In the genomic region with DNA sequence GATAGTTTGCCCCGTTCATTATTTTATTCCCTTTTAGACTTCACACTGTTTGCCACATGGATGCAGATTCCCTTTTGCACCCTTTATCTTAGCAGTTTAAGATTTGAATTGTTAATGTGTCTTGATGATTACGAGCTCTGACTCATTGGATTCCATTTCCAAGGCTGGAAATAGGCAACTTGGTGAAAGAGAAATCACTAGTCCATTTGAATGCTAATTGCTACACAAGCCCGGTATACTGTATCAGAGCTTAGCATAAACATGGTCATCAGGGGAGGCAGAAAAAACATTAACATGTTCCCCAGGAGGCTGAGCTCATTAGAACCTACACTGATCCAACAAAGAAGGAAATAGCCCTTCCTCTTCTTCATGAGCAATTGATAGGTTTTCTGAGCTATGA, we compare ENCODE assay signal across 29 mouse cellular contexts.
DNase-seq lines count a peak whose midpoint lies in the region; ATAC-seq lines count a peak whose summit lies in the region.
"Had no signal": no experiment of that assay in that cellular context is flagged by ENCODE, and none has a peak within 500 bp of the region (broad histone marks: within the 10 kb centered on the region; RNA-seq: fewer than 3 reads in every experiment).

No protein-coding gene starts in this region.

- H3K9me3 ChIP-seq in forebrain, embryonic 12.5 days: no peaks in the 10 kb centered on the region
- H3K9me3 ChIP-seq in forebrain, embryonic 11.5 days (ENCODE audit: control insufficient read depth, low read length): no peaks in the 10 kb centered on the region
- H3K9me3 ChIP-seq in hindbrain, embryonic 13.5 days: no peaks in the 10 kb centered on the region
- no peaks in the 10 kb centered on the region for H3K9me3 ChIP-seq in hindbrain, embryonic 14.5 days (ENCODE audit: control insufficient read depth, low read length)
- H3K9me3 ChIP-seq in forebrain, embryonic 16.5 days (ENCODE audit: control insufficient read depth, low read length): no peaks in the 10 kb centered on the region
- no peaks in the 10 kb centered on the region for H3K9me3 ChIP-seq in limb, embryonic 10.5 days (replicated peaks)
- H3K9me3 ChIP-seq: embryonic facial prominence, embryonic 10.5 days; embryonic facial prominence, embryonic 13.5 days; heart, embryonic 12.5 days; heart, embryonic 15.5 days; hindbrain, embryonic 10.5 days; hindbrain, embryonic 15.5 days had no signal

- no peak for DNase-seq in forebrain, embryonic 11.5 days (ENCODE audit: low spot score)
- no peak for DNase-seq in hindbrain, embryonic 14.5 days (ENCODE audit: low spot score)
- DNase-seq in brain, adult 2 months (ENCODE audit: low read depth, low spot score): peak; percentile 16
- DNase-seq in limb, embryonic 10.5 days (ENCODE audit: low spot score): no peak
- DNase-seq in T-cell, adult 2 months (ENCODE audit: low spot score): no peak
- DNase-seq: adrenal gland, postnatal 10 days; adrenal gland, postnatal 36 days; cerebellum, adult 11-12 months; cerebellum, adult 8-10 months; cerebellum, postnatal 10 days; cerebellum, postnatal 36 days; embryo, embryonic 11 days; gastrocnemius, postnatal 25 days; heart, adult 18-20 months; heart, postnatal 10 days; heart, postnatal 36 days had no signal

- WGBS in forebrain, embryonic 12.5 days: 33% methylated on average over 3 of the region's 3 CpGs
- 55% methylated on average over 3 of the region's 3 CpGs for WGBS in forebrain, embryonic 11.5 days
- 46% methylated on average over 3 of the region's 3 CpGs for WGBS in hindbrain, embryonic 13.5 days
- 47% methylated on average over 3 of the region's 3 CpGs for WGBS in hindbrain, embryonic 14.5 days
- 10% methylated on average over 3 of the region's 3 CpGs for WGBS in forebrain, embryonic 16.5 days
- 72% methylated on average over 3 of the region's 3 CpGs for WGBS in limb, embryonic 10.5 days

- H3K4me1 ChIP-seq in forebrain, embryonic 12.5 days: 0 out of 2 replicates have a peak, but pooled peaks cover 6% of the 10 kb centered on the region
- H3K4me1 ChIP-seq in forebrain, embryonic 11.5 days (replicated peaks; ENCODE audit: control insufficient read depth, insufficient read depth, low read length): no peaks in the 10 kb centered on the region
- 0 out of 2 replicates have a peak, but pooled peaks cover 3% of the 10 kb centered on the region for H3K4me1 ChIP-seq in hindbrain, embryonic 13.5 days (replicated peaks)
- H3K4me1 ChIP-seq in hindbrain, embryonic 14.5 days (replicated peaks; ENCODE audit: control insufficient read depth, insufficient read depth, low read length): no peaks in the 10 kb centered on the region; the same call in 1 of the 2 replicates
- peaks cover 2% of the 10 kb centered on the region for H3K4me1 ChIP-seq in forebrain, embryonic 16.5 days (replicated peaks; ENCODE audit: control insufficient read depth, insufficient read depth, low read length)
- no peaks in the 10 kb centered on the region for H3K4me1 ChIP-seq in limb, embryonic 10.5 days
- H3K4me1 ChIP-seq: embryonic facial prominence, embryonic 13.5 days; heart, embryonic 12.5 days; heart, embryonic 15.5 days; hindbrain, embryonic 10.5 days had no signal

- no peaks in the 10 kb centered on the region for H3K27me3 ChIP-seq in forebrain, embryonic 12.5 days
- no peaks in the 10 kb centered on the region for H3K27me3 ChIP-seq in forebrain, embryonic 11.5 days (ENCODE audit: control insufficient read depth, insufficient read depth, low read length)
- H3K27me3 ChIP-seq in hindbrain, embryonic 13.5 days: no peaks in the 10 kb centered on the region
- H3K27me3 ChIP-seq in hindbrain, embryonic 14.5 days (ENCODE audit: control insufficient read depth, insufficient read depth, low read length): no peaks in the 10 kb centered on the region
- H3K27me3 ChIP-seq in forebrain, embryonic 16.5 days (replicated peaks; ENCODE audit: control insufficient read depth, insufficient read depth, low read length): no peaks in the 10 kb centered on the region
- no peaks in the 10 kb centered on the region for H3K27me3 ChIP-seq in limb, embryonic 10.5 days (ENCODE audit: low read depth, poor library complexity, severe bottlenecking)
- H3K27me3 ChIP-seq: embryonic facial prominence, embryonic 13.5 days; heart, embryonic 12.5 days; heart, embryonic 15.5 days; hindbrain, embryonic 15.5 days; Patski had no signal

- H3K4me3 ChIP-seq in forebrain, embryonic 12.5 days (replicated peaks): no peak overlapping the region
- no peak overlapping the region for H3K4me3 ChIP-seq in forebrain, embryonic 11.5 days (ENCODE audit: low read depth, low read length)
- no peak overlapping the region for H3K4me3 ChIP-seq in hindbrain, embryonic 13.5 days
- no peak overlapping the region for H3K4me3 ChIP-seq in hindbrain, embryonic 14.5 days (replicated peaks; ENCODE audit: low read length)
- H3K4me3 ChIP-seq in forebrain, embryonic 16.5 days (replicated peaks; ENCODE audit: low read length): no peak overlapping the region
- no peak overlapping the region for H3K4me3 ChIP-seq in limb, embryonic 10.5 days
- H3K4me3 ChIP-seq: embryonic facial prominence, embryonic 10.5 days; embryonic facial prominence, embryonic 13.5 days; erythroblast, embryonic 14.5 days; heart, embryonic 12.5 days; heart, embryonic 15.5 days; hindbrain, embryonic 10.5 days; hindbrain, embryonic 15.5 days had no signal

- H3K36me3 ChIP-seq in forebrain, embryonic 12.5 days (replicated peaks): no peaks in the 10 kb centered on the region
- H3K36me3 ChIP-seq in forebrain, embryonic 11.5 days (ENCODE audit: control insufficient read depth, insufficient read depth, low read length): no peaks in the 10 kb centered on the region
- H3K36me3 ChIP-seq in hindbrain, embryonic 13.5 days: no peaks in the 10 kb centered on the region
- no peaks in the 10 kb centered on the region for H3K36me3 ChIP-seq in hindbrain, embryonic 14.5 days (replicated peaks; ENCODE audit: control insufficient read depth, insufficient read depth)
- H3K36me3 ChIP-seq in forebrain, embryonic 16.5 days (ENCODE audit: control insufficient read depth, insufficient read depth): no peaks in the 10 kb centered on the region
- no peaks in the 10 kb centered on the region for H3K36me3 ChIP-seq in limb, embryonic 10.5 days
- H3K36me3 ChIP-seq: embryonic facial prominence, embryonic 10.5 days; embryonic facial prominence, embryonic 13.5 days; heart, embryonic 12.5 days; heart, embryonic 15.5 days; hindbrain, embryonic 10.5 days; hindbrain, embryonic 15.5 days had no signal

- H3K27ac ChIP-seq in forebrain, embryonic 12.5 days: no peak overlapping the region
- no peak overlapping the region for H3K27ac ChIP-seq in forebrain, embryonic 11.5 days (ENCODE audit: low read depth, low read length)
- H3K27ac ChIP-seq in hindbrain, embryonic 13.5 days: 0 out of 2 replicates have a peak overlapping the region, but pooled peaks have one; percentile 35
- no peak overlapping the region for H3K27ac ChIP-seq in hindbrain, embryonic 14.5 days
- no peak overlapping the region for H3K27ac ChIP-seq in forebrain, embryonic 16.5 days (ENCODE audit: low read length)
- no peak overlapping the region for H3K27ac ChIP-seq in limb, embryonic 10.5 days
- H3K27ac ChIP-seq: embryonic facial prominence, embryonic 10.5 days; embryonic facial prominence, embryonic 13.5 days; heart, embryonic 15.5 days; hindbrain, embryonic 10.5 days; hindbrain, embryonic 15.5 days had no signal

- ATAC-seq in forebrain, embryonic 12.5 days (ENCODE audit: low FRiP score): peak; percentile 17; the same call in 1 of the 2 replicates
- ATAC-seq in forebrain, embryonic 11.5 days (replicated peaks; ENCODE audit: low FRiP score): no peak
- ATAC-seq in hindbrain, embryonic 13.5 days (ENCODE audit: low FRiP score): no peak
- ATAC-seq in hindbrain, embryonic 14.5 days (ENCODE audit: low FRiP score): no peak
- peak; percentile 81 for ATAC-seq in forebrain, embryonic 16.5 days
- ATAC-seq: activated CD4-positive, CD25-positive, alpha-beta regulatory T cell, adult 4 months; intestine, postnatal 0 days; Patski had no signal

- H3K9ac ChIP-seq in forebrain, embryonic 12.5 days: no peak overlapping the region
- H3K9ac ChIP-seq in forebrain, embryonic 11.5 days (ENCODE audit: low read length): no peak overlapping the region
- no peak overlapping the region for H3K9ac ChIP-seq in hindbrain, embryonic 13.5 days
- H3K9ac ChIP-seq in hindbrain, embryonic 14.5 days: no peak overlapping the region
- no peak overlapping the region for H3K9ac ChIP-seq in forebrain, embryonic 16.5 days (replicated peaks; ENCODE audit: low read depth, low read length)
- H3K9ac ChIP-seq: embryonic facial prominence, embryonic 13.5 days; heart, embryonic 12.5 days; heart, embryonic 15.5 days; hindbrain, embryonic 15.5 days had no signal

- H3K4me2 ChIP-seq in forebrain, embryonic 12.5 days: no peak overlapping the region
- H3K4me2 ChIP-seq in forebrain, embryonic 11.5 days (ENCODE audit: low read depth, low read length, severe bottlenecking): no peak overlapping the region
- H3K4me2 ChIP-seq in hindbrain, embryonic 13.5 days: no peak overlapping the region
- H3K4me2 ChIP-seq in hindbrain, embryonic 14.5 days (replicated peaks): no peak overlapping the region
- H3K4me2 ChIP-seq in forebrain, embryonic 16.5 days (ENCODE audit: low read length): no peak overlapping the region
- H3K4me2 ChIP-seq: embryonic facial prominence, embryonic 13.5 days; heart, embryonic 12.5 days; heart, embryonic 15.5 days; hindbrain, embryonic 15.5 days had no signal

Comparison
In these comparisons a context has a peak if more than half of its experiments do, and no peak if none do; other contexts are left out.
1. ATAC-seq: peak in forebrain, embryonic 12.5 days (single experiment) and forebrain, embryonic 16.5 days (single experiment); none in forebrain, embryonic 11.5 days (single experiment), hindbrain, embryonic 13.5 days (single experiment) and hindbrain, embryonic 14.5 days (single experiment).